Mouse (Mus musculus): Measurements from ENCODE around the gene Mtcl1. TPM values are rescaled to one million over a fixed set of nuclear protein-coding genes. Genes with fewer than 3 reads are reported as not detected.

The Mtcl1 gene
- total RNA-seq (2022), result 1 to 10 TPM; 4.4 to 6.8 (median 5.3) TPM

DNA sequence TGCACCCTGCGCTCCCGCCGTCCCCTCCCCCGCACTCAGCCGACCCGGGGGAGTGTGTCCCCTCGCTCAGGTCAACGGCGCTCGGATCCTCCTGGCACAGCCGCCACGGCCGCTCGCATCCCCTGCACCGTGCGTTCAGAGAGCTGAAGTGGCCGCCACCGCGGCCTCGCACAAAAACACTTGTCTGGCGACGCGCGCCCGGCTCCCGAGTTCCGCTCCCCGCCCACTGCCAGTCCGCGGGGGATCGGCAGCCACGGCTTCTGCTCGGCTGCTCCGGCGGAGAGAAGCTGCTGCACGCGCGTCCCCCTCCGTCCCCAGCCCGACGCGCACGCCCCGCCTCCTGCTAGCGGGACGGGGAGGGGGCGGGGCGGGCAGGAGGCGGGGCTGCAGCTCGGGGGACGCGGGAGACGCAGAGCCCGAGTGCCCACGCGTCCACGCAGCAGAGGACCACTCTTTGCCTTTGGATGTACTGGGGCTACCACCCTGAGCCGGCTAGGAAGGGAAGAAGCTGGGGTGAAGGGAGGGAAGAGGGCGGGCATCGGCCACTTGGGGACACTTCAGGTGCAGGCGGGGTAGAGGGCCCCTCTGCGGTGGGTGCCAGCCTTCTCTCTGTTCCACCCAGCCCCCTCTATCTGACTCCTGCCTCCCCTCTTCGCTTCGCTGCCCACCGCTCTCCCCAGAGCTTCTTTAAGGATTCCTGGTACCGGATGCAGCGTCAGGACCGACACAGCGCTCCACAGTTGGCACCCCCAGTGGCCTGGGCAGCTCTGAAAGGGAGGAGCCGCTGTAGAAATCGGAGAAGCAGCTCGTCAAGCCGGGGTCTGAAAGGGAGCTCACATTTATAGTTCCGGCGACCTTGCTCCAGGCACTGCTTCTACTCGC is at the start of gene Mtcl1:
Gene Mtcl1 (minus strand): TSS at position 291 of the 882 bp plus-strand sequence.
- DNase-seq (ENCODE audit: low spot score), result peak; percentile 26

DNA sequence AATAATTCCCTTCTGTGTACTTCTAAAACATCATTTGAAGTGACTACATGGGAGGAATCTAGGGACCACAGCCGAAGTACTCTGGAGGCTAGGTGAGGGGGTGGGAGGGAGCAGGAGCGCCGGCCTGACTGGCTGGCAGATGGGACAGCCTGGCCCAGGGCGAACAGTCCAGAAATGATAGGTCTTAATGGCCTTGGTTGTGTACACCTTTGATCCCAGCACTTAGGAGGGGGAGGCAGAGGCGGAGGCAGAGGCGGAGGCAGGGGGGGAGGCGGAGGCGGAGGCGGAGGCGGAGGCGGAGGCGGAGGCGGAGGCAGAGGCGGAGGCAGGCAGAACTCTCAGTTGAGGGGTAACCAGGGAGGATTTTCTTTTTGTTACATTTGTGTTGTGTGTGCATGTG is 49.0 kb upstream of the Mtcl1 start:
- no peak for DNase-seq (ENCODE audit: low spot score)

DNA sequence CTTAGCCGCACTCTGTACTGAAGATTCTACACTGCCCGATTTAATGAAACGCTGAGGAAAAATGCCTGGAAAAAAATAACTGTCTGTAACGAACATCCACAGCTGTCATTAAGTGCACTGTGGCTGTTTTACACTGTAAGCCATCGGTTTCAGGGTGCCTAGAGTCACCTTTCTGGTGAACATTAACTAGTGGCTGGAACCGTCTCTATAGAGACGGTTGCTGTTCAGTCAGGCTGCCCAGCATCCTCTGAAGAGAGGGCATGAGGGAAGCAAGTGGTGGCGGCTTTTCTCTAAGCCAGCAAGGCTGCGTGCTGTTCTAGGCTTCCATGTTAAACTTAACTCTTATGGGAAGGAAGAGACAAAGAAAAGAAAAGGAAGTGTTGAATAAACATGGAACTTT is 47.0 kb upstream of the Mtcl1 start:
- no peak for DNase-seq (ENCODE audit: low spot score)

DNA sequence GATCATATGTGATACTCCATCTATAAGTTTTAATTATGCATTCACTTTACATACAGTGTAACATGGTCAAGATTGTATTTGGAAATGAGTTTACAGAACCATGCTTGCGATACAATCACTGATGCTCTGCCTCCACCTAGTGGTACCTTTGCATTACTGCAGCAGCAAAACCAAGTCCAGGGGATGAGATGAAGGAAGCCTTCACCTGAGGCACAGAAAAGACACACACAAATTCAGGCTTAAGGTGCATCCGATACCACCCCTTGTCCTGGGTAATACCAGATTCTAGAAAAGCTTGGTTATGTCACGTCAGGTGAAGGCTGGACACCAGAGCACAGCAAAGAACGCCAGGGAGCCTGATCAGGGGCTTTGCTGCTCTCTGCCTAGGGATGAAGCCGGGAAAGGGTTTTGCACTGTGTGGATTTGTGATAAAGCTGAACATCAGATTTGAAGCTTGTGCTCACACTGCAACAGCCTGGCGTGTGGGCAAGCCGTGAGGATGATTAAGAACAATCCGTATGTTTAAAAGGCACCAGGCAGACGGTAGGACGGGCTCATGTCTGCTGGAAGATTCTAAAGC is 40.6 kb upstream of the Mtcl1 start:
- DNase-seq (ENCODE audit: low spot score), result peak; percentile 62

DNA sequence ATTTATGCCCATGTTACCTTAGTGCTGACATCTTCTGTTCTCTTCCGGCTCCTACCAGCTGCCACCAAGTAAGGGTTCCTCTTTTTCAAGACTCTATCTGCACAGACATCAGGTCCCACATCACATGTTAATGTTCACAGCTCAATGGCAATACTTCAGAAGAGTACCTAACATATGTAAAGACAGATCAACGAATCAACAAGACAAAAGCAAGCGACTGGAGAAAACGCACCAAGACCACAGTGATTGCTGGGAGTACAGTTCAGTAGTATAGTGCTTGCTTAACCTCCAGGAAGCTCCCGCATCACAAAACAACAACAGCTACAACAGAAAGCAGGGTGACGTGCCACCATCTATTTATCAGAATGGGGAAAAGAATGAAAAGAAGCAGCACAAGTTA is 37.0 kb upstream of the Mtcl1 start:
- DNase-seq (ENCODE audit: low spot score), result no peak

DNA sequence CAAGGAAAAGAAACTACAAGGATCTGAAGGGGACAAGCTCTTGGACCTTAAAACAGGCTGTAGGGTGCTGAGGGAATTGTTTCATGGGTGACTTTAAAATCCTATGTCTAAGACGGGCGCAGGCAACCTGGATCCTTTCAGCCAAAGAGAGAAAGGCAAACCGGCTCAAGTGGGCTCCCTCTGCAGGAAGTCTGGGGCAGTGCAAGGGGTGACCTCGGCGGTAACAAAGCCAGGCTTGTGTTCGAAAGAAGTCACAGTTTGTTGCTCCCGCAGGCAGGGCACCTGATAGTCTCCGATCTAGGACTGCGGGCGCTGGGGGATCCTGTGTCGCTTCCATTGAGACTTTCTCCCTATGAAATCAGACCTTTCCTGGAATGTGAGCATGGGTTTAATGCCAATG is 36.2 kb upstream of the Mtcl1 start:
- DNase-seq (ENCODE audit: low spot score), result peak; percentile 56

DNA sequence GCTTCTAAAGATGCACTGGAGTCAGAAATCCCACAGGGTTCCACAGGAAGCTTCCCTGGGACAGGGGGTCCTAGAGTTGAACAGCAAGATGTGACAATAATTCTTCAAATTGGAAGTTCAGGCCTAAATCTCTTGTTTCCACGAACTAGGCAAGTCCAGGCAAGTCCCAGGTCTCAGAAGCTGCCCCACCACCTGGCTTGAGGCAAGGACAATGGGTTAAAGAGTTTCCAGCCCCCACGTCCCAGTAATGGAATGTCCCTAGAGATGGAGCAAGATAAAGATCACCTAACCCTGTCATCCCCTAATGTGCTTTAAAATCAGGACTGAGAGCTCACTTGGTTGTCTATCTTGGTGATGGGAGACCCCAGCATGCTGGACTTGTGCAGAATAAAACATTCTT is 35.4 kb upstream of the Mtcl1 start:
- no peak for DNase-seq (ENCODE audit: low spot score)

DNA sequence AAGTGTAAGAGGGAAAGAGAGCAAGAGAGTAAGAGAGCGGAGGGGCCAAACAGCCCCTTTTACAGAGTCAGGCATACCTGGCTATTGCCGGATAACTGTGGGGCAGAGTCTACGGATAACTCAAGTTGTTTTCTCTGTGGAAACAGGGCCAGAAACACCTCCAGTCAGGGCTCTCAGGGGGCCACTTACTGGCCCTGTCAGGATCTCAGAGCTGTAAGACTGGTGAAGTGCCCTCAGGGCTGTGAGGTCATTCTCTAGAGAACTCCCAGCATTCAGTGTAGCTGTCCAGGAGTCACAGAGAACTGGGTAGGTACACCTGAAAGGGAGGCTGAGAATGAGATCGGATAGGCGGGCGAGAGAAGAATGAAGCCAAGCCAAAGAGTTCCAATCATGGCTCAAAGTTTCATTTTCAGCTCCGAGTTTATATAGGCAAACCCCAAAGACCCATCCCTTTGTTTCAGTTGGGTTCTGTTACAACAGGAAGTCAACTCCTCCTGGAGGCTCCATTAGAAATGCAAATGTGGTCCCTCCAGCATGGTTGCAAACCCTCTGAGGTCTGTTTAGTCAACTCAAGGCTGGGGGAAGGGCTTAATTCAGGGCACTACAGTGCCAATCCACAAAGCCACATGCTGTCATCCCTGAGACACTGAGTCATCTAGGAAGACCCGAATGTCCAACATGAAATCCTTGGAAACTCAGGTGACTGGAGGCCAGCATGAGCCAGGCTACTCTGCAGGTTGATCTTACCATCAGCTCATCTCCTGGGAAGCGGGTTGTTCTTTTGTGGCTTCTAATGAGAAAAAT is 34.3 kb upstream of the Mtcl1 start:
- DNase-seq (ENCODE audit: low spot score), result no peak

DNA sequence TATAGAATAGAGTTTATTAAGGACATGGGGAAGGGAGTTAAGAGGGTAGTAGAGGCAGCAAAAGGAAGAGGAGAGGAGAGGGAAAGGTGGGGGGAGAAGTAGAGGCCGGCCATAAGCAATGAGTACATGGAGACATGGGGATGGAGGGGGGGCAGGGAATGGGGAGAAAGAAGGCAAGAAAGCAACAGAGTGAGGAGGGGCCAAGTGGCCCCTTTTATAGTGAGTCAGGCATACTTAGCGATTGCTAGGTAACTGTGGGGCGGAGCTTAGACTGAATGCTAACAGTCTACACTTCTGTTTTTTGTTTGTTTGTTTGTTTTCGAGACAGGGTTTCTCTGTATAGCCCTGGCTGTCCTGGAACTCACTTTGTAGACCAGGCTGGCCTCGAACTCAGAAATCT is 31.7 kb upstream of the Mtcl1 start:
- DNase-seq (ENCODE audit: low spot score), result no peak

DNA sequence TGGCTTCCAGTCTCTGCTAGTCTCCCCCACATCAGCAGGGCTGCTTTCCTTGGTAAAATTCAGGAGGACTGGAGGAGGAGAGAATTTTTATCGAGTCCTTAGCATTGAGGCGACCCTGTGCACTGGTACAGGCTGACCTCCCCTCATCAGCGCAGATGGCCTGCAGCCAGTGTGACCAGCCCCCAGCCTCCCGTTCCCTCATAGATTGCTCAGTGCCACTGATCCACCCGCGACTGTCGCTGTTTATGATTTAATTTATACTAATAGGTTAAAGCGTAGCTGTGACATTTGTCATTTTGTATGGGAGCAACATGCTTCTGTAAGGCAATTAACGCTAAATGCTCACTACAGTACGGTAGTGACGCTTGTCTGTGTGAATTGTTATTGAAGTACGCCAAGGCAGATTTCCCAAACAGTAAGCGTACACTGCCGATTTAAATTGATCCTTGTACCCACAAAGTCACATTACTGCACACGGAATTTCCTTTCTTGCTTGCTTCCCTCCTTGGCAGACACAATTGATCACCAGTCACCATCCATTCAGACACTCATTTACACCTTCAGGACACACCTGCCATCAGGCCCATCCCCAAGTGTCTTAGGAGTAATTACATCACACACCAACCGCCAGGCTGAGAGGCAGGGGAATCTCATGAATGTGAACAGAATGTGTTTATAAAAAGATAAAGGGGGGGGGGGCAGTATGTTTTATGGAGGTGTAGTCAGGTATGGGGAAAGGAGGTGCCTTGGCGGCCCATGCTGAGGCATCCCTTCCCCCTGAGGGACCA is 31.1 kb upstream of the Mtcl1 start:
- DNase-seq (ENCODE audit: low spot score), result no peak

DNA sequence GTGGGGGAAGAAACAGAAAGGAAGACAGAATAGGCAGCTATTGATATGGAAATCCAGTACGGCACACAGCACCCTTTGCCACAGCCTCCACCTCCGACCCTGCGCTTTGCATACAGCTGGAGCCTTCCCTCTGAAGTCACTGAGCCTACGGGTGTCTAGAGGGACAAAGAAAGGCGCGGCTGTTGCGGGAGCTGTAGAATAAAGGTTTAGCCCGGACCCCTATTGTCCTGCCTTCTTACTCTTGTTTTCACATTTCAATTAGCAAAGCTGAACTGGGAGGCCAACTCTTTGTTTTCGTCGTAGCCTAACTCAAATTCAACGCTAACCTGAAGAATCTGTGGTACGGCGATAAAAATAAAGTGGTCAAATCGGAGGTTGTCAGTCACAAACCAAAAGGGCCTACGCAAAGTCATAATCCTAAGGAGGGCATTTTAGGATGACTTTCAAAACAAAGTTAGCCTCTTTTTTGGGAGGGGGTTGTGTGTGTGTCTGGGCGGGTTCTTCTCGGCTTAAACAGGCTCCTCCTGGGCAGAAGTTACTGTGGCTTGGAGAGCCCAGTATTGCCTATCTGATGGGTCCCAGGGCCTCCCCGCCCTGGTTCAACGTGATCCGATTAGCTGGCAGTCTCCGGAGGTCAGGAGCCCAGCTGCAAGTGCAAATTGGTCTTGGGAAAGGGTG is 30.4 kb upstream of the Mtcl1 start:
- DNase-seq (ENCODE audit: low spot score), result no peak

DNA sequence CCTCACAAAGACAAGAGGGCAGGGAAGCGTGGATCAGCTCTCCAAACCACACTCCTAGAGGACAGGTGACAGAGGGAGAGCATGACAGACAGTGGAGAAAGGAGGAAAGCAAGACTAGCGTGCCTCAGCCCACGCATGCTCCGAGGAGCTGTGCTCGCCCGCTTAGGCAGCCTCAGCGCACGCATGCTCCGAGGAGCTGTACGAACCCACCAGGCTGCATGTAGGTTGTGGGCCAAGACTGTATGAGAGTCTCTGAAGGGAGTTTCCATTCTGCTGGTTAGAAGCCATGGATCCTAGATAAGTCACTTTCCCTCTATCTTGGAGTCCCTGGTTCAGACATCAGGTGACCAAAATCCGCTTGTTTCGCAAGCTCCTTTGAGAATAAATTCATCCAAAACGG is 29.8 kb upstream of the Mtcl1 start:
- peak; percentile 12 for DNase-seq (ENCODE audit: low spot score)

DNA sequence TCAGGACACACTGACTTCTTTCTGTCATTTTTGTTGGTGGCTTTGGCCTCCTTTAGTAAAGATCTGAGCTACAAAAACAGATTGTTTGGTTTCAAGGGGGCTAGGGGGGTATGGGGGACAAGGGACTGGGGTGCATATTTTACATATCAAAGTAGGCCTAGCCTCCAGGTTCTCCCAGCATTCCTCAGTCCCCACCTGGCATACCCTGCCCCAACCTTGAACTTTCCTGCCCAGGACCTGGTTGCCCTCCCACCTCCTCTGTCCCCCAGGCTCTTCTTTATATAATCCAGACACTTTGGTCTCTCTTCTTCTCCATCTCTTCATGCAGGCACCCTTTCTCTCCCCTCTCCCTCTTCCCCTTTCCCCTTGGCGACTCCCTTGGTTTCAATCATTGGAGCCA is 23.7 kb upstream of the Mtcl1 start:
- DNase-seq (ENCODE audit: low spot score), result no peak

DNA sequence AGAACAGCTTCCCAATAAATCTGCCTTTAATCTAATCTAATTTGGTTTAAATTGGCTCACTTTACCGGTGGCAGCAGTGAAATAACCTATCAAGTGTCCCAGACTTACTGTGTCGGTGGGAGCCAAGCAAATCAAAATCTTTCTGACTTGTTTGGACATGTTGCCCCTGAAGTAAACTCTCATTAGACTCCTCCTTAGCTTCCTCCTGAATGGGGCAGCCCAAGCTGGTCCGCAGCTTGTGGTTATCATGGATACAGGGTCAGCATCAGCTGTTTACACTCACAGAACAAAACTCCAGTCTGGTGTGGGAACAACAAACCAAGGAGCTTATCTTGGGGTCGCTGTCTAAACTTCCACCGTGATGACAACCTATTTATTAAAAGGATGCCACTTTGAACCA is 22.2 kb upstream of the Mtcl1 start:
- DNase-seq (ENCODE audit: low spot score), result no peak

DNA sequence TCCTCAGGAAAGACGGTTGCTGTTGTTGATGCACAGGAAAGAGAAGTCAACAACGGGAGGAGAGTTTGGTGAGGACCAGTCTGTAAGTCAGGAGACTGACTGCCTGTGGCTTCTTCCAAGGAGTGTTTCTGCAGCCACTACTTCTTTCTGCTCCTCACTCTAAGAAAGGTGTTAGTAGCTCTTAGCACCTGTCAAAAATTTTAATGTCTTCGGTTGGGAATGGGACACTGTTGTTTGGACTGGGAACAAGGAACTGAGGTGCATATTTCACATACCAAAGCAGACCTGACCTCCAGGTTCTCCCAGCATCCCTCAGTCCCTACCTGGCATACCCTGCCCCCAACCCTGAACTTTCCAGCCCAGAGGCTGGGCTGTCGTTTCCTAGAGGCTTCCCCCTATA is 21.7 kb upstream of the Mtcl1 start:
- DNase-seq (ENCODE audit: low spot score), result no peak

DNA sequence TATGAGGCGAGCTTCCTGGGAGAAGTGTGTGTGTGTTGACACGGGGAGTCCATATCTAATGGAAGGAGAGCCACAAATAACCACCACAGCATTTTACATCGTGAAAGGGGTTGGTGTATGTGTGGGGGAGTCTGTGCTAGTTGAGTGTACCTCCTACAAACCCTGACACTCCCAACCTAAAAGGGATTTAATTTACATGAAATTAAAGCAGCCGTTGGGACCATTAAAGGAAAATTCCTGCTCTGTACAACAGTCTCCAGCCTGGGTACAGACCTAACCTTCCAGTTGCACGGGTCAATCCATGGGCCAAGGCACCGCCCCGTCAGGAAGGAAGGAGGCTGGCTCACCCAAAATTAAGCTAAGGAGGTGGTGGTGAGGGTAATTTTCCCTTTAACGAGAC is 20.5 kb upstream of the Mtcl1 start:
- DNase-seq (ENCODE audit: low spot score), result no peak

DNA sequence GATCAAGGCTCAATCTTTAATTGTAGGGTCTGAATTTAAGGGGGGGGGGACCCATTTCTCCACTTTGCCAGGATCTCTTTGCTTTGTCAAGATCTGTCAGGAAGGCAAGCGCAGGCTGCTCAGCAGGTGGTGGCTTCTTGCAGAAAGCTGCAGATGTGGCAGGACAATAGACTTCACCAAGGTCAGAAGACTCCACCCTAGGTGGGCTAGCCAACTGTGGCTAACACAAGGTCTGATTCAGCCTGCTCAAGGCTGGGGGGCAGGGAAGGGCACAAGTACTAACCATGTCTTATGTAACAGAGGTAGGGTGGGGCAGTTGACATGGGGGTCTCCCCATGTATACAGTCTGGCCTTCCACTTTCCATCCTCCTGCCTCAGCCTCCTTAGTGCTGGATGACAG is 7.7 kb upstream of the Mtcl1 start:
- DNase-seq (ENCODE audit: low spot score), result no peak

DNA sequence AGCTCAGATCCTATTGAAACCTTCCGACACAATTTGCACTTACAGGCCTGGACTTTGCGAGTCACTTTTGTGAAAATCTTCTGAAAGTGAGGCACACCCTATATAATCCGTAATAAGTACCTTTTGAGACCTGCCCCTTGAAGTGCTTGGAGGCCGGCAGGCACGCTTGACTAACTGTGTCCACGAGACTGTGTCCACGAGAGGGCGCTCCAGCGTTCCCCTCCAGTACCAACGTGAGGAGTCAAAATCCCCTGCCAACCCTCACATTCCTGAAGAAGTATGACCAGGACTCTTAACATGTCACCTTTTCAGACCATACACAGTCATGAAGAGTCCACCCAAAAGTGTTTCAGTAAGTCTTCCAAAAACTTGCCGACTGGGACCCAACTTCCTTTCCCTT is 1.6 kb upstream of the Mtcl1 start:
- DNase-seq (ENCODE audit: low spot score), result peak; percentile 83

DNA sequence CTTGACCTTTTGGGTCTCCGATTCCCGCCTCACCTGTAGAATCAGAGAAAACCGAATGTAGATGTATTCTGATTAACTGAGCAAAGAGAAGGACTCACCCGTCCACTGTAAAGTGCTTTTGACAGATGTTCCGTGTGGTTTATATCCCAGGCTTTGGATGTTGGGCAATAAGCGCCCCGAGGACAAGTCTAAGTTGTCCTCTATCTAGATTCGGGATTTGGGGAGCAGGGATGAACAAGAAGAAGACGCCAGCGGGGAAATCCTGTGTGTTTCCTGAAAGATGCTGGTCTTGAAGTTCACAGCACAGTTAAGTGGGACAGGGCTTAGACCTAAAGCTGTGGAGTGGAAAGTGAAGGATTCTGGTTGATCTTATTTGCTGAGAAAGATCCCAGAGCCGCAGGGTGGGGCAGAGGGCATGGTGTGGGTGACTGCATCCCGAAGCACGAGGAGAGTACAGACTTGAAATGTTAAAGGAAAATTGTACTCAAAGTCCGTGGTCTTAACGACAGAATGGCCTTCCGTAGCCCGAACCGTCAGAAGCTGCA is 1.0 kb upstream of the Mtcl1 start:
- no peak for DNase-seq (ENCODE audit: low spot score)

DNA sequence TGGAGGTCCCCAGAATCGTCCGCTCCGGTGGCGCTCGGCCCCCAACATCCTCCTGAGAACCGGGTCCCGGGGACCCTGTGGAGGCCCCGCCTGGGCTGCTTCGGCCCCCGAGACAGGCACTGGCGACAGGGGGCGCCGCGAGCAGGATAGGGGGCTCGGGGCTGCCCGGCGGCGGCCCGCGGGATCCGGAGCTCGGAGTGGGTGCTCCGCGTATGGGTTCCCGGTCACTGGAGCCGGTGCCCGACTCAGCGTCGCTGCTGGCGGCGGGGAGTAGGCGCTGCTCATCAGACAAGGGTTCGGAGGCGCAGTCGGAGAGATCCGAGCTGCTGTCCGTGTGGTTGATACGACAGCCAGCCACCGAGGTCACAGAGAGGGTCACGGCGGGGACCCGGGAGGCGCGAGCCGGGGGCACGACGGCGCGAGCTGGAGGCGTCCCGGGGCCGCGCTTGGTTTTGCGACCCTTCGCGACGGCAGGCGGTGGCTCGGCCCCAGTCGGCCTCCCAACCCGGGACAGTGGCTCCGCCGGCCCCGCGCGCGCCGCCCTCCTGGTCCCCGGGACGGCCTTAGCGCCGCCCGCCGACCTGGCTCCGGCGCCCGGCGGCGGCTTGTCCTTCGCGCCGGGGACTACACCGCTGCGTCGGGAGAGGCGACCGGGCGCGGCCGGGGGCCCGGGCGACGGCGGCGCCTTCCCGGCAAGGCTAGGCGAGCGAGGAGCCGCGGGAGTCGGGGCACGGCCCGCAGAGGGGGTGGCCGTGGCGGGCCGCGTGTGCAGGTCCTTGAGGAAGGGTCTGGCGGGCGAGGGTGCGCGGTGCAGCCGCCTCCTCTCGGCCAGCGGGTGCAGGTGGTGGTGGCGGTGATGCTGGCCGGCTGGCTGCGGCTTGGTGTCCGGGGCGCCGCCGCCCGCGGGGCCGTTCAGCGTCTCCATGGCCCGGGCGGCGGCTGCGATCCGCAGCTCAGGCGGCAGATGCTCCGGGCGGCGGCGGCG is 837 bp downstream of the Mtcl1 start:
- DNase-seq (ENCODE audit: low spot score), result no peak

All from heart, adult 8-10 months (tissue).